Mouse (Mus musculus): ENCODE results near the gene Rufy3. TPM values are rescaled to one million over a fixed set of nuclear protein-coding genes. Genes with fewer than 3 reads are reported as not detected.

Gene Rufy3
- polyA plus RNA-seq, 1 experiment from 2014 or later, result 8.4 TPM

DNA sequence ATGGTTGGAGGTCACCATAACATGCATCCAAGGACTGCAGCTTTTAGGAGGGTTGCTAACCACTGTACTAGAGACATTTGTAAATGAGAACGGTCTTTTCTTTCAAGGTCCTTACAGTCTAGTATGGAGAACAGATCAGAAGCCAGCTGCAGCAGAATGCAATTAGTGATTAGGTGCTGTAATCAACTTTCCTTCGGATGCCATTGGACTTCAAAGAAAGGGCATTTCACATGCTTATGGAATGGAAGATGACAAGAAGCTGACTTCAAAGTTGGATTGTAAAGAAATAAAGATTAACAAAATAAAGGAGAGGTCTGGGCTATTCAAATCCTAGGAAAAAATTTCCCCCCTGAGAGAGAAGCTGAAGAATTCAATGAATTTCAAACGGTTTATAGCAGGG, 119.4 kb downstream of the Rufy3 start:
- no peak for DNase-seq (ENCODE audit: low spot score)

DNA sequence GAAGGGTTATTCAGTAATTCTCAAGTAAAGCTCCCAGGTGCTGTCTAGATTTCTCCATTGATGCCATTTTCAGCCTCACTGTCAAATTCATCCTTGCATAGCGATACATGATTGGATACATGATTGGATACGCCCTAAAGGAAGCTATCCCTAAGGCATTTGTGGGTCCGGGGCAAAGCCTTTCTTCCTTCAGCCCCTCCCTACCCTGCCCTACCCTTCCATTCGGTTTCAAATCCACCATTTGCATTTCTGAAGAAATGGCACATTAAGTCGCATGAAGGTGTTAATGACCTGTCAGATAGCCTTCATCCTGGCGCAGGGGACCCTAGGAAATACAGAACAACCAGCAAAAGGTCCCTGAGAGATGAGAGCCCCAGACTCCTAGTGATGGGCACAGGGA, 120.5 kb downstream of the Rufy3 start:
- DNase-seq (ENCODE audit: low spot score), result no peak

DNA sequence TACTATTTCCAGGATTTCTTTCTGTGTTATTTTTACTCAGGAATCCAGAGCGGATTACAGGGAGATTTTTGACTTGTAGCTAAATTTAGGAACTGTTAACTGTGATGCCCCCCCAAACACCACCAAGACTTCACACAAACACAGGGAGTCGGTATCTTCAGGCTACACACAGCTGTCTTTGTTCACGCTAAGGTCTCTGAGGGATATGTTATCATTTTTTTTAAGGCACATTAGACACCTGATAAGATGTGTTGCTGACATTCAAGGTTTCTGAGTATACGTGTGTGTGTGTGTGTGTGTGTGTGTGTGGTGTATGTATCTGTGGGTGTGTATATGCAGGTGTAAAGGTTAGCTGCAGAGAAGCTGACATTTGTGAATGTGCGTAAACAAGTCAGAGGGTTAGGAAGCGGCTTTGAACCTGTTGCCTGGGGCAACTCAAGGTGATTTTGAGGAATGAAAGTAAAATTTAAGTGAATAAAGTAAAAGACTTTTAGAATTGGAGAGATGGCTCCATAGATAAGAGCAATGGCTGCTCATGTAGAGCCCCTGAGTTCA, 121.0 kb downstream of the Rufy3 start:
- no peak for DNase-seq (ENCODE audit: low spot score)

DNA sequence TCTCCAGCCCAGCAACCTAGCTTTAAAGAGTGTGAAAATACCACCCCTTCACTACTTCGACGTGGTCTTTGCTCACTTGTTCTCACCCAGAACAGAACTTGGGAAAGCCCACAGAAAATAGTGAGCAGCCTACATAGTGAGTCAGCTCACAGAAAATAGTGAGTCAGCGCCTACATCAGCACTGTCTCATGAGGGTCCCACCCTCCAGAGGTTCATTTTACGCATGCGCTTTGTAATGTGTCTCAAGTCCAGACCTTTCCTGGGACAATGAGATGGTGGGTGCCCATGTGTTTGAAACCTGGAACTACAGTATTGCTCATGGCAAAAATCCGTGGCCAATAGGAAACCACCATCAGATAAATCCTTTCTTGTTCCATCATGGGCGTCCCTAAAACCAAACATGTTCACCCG, 123.2 kb downstream of the Rufy3 start:
- DNase-seq (ENCODE audit: low spot score), result no peak

DNA sequence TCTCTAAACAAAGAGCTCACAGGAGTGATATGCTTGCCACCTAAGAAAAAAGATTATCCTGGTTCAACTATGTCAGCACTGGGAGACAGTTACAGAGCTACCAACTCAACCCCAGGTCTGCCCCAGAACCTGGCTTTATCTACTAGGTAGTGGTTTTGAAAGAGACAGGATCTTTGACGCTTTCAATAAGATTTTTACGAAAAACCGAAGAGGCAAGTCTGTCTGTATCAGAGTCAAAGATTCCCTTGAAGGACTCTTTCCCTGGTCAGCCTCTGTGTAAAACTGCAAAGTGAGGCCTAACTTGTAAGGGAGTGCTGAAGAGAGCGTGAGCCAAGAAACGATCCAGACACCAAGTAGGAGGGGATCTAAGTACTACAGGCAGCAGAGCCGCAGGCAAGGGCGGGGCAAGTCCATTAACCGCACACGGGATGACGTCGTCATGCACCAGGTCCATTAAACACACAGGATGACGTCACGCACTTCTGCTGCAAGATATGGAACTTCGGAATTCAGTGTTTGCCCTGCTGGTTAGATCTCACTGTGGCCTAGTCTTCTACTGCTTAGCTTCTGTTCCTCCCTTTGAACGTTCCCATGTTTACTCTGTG, 123.8 kb downstream of the Rufy3 start:
- DNase-seq (ENCODE audit: low spot score), result no peak

DNA sequence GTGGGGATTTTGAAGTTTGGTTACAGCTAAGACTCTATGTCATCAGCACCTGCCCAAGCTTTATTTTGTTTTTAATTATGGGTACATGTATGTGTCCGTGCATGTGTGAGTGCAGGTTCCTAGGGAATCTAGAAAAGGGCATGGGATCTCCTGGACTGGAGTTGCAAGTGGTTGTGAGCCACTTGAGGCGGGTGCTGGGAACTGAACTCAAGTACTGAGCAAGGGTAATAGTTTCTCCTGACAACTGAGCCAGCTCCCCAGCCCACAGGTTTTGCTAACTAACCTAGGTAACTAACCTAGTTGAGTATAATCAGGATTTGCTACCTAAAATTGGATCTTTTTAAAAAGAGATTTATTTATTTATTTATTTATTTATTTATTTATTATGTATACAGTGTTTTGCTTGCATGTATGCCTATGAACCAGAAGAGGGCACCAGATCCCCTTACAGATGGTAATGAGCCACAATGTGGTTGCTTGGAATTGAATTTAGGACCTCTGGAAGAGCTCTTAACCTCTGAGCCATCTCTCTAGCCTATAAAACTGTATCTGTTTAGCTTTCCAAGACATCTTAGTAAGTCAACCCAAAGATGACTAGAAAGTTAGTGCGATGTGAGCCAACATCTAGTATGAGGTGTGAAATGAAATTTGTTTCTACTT, 124.6 kb downstream of the Rufy3 start:
- DNase-seq (ENCODE audit: low spot score), result peak; percentile 37

DNA sequence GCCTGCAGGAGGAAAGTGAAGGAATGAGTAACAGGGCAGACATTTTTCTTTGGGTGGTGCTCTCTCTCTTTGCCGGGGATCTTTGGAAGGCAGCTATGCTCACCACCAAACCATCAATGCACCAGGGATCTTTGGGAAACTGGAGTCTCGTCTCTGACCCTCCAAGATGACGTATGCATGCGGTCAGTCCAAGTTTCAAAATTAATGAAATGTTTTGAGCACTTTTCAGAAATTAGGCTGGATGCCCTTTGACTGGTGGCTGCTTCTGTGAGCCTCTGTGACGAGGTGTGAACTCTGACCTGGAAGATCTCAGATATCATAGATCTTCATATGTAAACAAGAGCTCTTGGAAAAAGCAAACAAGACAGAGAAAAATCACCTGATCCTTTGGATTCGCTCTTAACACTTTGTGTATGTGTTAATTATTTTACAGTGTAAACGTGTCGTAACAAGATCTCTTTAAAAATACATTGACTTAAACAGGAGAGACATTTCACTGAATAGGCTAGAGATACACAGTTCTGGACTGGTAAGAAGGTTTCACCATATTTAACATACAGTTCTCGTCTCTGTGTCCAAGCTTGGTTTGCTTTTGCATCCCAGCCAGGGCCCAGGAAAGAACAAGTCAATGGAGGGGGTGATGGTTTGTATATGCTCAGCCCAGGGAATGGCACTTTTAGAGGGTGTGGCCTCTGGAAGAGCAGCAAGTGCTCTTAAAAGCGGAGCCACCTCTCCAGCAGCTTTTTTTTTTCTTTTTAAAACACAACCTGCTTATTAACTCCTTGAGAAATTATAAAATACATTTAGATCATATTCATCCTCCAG, 126.1 kb downstream of the Rufy3 start:
- DNase-seq (ENCODE audit: low spot score), result no peak

DNA sequence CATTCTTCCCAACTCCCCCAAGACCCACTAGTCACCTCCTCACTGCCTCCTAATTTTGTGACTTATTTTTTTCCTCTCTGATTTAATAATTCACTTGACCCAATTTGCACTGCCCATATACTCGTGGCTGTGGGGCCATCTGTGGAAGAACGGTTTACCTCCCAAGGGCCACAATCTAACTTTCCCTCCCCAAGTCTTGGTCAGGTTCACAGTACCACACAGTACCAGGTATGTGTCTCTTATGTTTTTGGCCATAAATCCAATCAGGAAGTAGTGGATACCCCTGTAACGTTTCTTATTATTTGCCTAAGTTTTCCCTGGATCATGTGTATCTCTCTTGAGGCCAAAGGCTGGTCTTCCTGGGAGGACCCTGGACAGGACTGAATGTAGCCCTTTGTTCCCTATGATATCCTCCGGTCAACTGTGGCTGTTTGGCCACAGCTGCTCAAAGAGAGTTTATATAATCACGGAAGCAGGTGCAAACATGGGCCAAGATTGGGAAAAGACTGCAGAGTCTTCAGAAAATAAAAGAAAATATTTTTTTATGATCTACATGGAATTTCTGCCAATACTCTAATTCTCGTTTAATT, 126.8 kb downstream of the Rufy3 start:
- DNase-seq (ENCODE audit: low spot score), result no peak

DNA sequence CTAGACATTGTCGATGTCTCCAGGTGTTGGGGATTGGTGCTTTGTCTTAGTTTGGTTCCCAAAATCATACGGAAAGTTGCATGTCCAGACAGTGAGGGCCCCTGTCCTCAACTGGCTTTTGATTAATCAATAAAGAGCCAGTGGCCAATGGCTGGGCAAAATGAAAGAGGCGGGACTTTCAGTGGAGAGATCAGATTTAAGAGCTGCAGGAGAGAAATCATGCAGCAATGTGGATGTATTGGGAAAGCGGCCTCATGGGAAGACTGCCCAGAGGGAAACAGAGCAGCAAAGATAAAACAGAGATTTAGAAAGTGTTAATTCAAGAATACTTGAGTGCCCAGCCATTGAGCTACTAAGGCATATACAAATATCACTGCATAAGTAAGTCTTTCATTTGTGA, 127.7 kb downstream of the Rufy3 start:
- no peak for DNase-seq (ENCODE audit: low spot score)

DNA sequence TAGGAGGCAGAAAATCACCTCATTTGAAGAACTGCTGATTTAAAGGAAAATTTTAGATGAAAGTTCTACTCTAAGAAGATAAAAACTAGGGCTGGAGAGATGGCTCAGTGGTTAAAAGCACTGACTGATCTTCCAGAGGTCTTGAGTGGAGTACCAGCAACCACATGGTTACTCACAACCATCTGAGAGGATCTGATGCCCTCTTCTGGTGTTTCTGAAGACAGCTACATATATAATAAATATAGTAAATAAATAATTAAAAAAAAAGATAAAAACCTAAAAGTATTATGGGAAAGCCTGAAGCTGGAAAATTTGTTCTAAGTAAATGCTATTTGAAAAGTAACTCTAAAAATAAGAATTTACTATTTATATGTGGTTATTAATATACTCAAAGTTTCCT, 128.2 kb downstream of the Rufy3 start:
- no peak for DNase-seq (ENCODE audit: low spot score)

DNA sequence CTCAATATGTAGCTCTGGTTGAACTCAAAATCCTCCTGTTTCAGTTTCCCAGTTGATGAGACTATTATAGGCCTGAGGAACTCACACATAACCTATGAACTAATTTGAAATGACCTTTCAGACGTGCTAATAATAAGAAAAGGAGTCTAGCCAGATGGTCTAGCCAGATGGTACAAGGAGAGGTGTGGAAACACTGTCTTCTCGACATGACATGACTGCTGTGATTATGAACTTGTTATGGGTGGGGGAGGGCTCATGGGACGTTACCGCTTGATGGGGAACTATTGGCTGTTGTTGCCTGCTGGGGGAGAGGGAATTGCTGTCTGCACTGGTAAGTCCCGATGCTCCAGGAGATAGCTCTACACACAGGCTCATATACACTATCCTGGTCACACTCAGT, 132.5 kb downstream of the Rufy3 start:
- no peak for DNase-seq (ENCODE audit: low spot score)

DNA sequence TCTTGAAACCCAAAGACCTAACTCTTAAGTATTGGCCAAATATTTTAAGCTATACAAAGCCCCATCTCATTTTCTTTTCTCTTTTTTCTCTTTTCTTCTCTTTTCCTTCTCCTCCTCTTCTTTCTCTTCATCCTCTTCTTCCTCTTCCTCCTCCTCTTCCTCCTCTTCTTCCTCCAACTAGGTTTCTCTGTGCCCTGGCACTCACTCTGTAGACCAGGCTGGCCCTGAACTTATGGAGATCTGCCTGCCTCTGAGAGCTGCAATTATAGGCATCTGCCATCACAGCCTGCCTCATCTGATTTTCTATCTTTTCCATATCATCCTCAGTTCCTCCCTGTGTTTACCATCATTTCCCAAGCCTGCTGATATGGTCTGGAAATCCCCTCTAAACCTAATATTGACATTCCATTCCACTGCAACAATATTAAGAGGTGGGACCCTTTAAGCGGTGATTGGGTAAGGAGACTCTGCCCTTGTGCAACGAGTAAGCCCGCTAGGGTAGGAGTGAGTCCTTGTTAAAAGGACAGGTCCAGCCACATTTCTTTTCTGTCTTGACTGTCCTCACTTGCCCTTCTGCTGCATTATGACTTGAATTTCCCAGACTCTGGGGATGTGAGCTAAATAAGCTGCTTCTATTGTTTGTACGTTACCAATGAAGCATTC, 134.5 kb downstream of the Rufy3 start:
- DNase-seq (ENCODE audit: low spot score), result no peak

Other genes with a start within 250 kb of the Rufy3 start
- gene Prol1, start 247.7 kb upstream of the Rufy3 start, polyA plus RNA-seq (2015; fragmentation: Nextera tagmentation; extraction: Ambion mirVana), result not detected in 2 replicates
- gene Amtn, start 188.9 kb upstream of the Rufy3 start, polyA plus RNA-seq (2015; fragmentation: Nextera tagmentation; extraction: Ambion mirVana), result 0.27 and 0.58 TPM in 2 replicates
- gene Ambn, start 109.0 kb upstream of the Rufy3 start, polyA plus RNA-seq (2015; fragmentation: Nextera tagmentation; extraction: Ambion mirVana), result 0.17 TPM in 1 of 2 replicates, not detected in the other
- gene Enam, start 77.1 kb upstream of the Rufy3 start, polyA plus RNA-seq (2015; fragmentation: Nextera tagmentation; extraction: Ambion mirVana), result 0.05 and 0.07 TPM in 2 replicates
- gene Jchain, start 37.1 kb upstream of the Rufy3 start, polyA plus RNA-seq (2015; fragmentation: Nextera tagmentation; extraction: Ambion mirVana), result 0.42 and 0.44 TPM in 2 replicates
- gene Utp3, start 10.6 kb upstream of the Rufy3 start, polyA plus RNA-seq (2015; fragmentation: Nextera tagmentation; extraction: Ambion mirVana), result 76.9 and 85.8 TPM in 2 replicates
- 43.5 and 46.0 TPM in 2 replicates for gene Grsf1, start 111.1 kb downstream of the Rufy3 start, polyA plus RNA-seq (2015; fragmentation: Nextera tagmentation; extraction: Ambion mirVana)
- gene Mob1b, start 155.8 kb downstream of the Rufy3 start, polyA plus RNA-seq (2015; fragmentation: Nextera tagmentation; extraction: Ambion mirVana), result 9.4 and 10.2 TPM in 2 replicates
- gene Dck, start 200.0 kb downstream of the Rufy3 start, polyA plus RNA-seq (2015; fragmentation: Nextera tagmentation; extraction: Ambion mirVana), result 279 and 282 TPM in 2 replicates

All from thymus, postnatal 0 days (tissue).